Mouse (Mus musculus) liver, embryonic 11.5 days (tissue): ENCODE measurements at regions not wholly inside any gene's neighbourhood (a gene's known extent, or its start where the extent isn't known, plus 50 kb on each side); places are given as distances from the start of the nearest gene placed in this dataset.
A peak's percentile ranks its signal among the peaks of the same experiment; 100 is the strongest.

Source experiments
- ATAC-seq: fragments of 200-750 bp; cut with Nextera tagmentation; replicated peaks from 2 replicates; pipeline ENCODE4 v1.8.0; 2017; ENCODE audit warnings: moderate number of reproducible peaks, mild to moderate bottlenecking, moderate TSS enrichment, moderate library complexity; ENCODE audit not compliant: low FRiP score
- DNase-seq: peaks from one replicate; pipeline ENCODE4 v3.0.0-alpha.2; 2017; ENCODE audit warnings: low spot score
- H3K27ac ChIP-seq: fragments of 300-500 bp; sonication (generic); 2 replicates; pipeline ENCODE4 v1.5.1; 2014; ENCODE audit warnings: mild to moderate bottlenecking, low read depth, low read length, control low read depth
- H3K27me3 ChIP-seq: fragments of 300-500 bp; sonication (generic); replicated peaks from 2 replicates; pipeline ENCODE4 v1.6.1; 2014; ENCODE audit warnings: low read length, mixed read lengths; ENCODE audit not compliant: control insufficient read depth, insufficient read depth
- H3K36me3 ChIP-seq: fragments of 300-500 bp; sonication (generic); 2 replicates; pipeline ENCODE4 v1.6.1; 2014; ENCODE audit warnings: mild to moderate bottlenecking, low read length, moderate library complexity, mixed read lengths; ENCODE audit not compliant: control insufficient read depth, insufficient read depth
- H3K4me1 ChIP-seq: fragments of 300-500 bp; sonication (generic); replicated peaks from 2 replicates; pipeline ENCODE4 v1.6.1; 2014; ENCODE audit warnings: low read length, mixed read lengths; ENCODE audit not compliant: control insufficient read depth, insufficient read depth
- H3K4me2 ChIP-seq: fragments of 300-500 bp; sonication (generic); 2 replicates; pipeline ENCODE4 v1.6.1; 2014; ENCODE audit warnings: mild to moderate bottlenecking, control low read depth, moderate library complexity
- H3K4me3 ChIP-seq: fragments of 300-500 bp; sonication (generic); 2 replicates; pipeline ENCODE4 v1.5.1; 2014; ENCODE audit warnings: low read depth, low read length, control low read depth
- H3K9ac ChIP-seq: fragments of 300-500 bp; sonication (generic); 2 replicates; pipeline ENCODE4 v1.6.1; 2014; ENCODE audit warnings: low read depth, low read length, control low read depth
- H3K9me3 ChIP-seq: fragments of 300-500 bp; sonication (generic); 2 replicates; pipeline ENCODE4 v1.6.1; 2016; ENCODE audit warnings: low read length, inconsistent platforms, mixed read lengths; ENCODE audit not compliant: control insufficient read depth
- WGBS: fragments of 180-500 bp; shearing (Covaris S2); extraction: QIAGEN DNeasy Blood & Tissue Kit; methylation state at CpG from one replicate; pipeline ENCODE4 v1.1.7; 2014; 5-methylcytosine and 5-hydroxymethylcytosine counted together

DNA sequence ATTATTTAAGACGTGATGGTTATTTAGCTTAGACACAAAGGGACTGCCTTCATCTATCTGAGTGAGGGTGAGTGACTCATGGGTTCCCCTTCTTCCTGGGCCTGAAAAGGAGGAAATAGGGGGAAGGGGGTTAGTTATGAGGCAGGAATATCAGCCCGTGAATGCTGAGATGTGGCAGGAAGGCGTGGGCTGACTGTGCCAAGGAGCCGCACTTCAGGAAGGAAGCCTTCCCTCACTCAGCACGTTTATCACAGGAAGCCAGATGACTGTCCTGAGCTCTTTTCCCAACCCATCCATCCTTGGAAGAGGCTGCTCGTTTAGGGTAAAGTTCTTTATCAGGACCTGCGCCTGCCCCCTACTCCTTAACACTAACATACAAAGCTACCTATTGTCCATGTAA lies 403.5 kb downstream of the Plk2 start:
- DNase-seq (no peak), ATAC-seq (0 out of 2 replicates have a peak, but pooled peaks have one; percentile 20)
- no peaks in the 10 kb centered on the region for H3K4me1 ChIP-seq
- no peak overlapping the region for H3K27ac ChIP-seq
- no peaks in the 10 kb centered on the region for H3K36me3 ChIP-seq
- 23% methylated on average over 7 of the region's 7 CpGs for WGBS
- no peaks in the 10 kb centered on the region for H3K9me3 ChIP-seq
- H3K9ac ChIP-seq, result no peak overlapping the region
- no peak overlapping the region for H3K4me2 ChIP-seq
- H3K27me3 ChIP-seq, result no peaks in the 10 kb centered on the region
- H3K4me3 ChIP-seq, result no peak overlapping the region

DNA sequence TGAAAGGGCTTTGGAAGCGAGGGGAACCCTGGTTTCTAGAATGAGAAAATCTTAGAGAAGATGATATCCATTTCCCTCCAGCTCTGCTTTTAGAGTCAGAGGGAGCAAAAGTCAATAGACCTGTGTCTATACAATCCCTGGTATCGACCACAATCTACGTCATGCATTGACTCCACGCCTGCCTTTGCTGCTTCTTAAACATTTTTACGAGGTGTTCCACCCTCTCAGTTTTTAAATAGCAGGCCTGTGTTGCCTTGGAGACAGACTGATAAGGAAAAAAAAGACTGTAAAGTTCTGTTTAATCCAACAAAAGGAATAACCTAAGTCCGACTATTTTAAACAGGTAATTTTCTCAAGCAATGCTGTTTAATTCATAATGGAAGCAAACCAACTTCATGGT lies 408.0 kb downstream of the Plk2 start:
- Histone ChIP-seq H3K27me3 (no peaks in the 10 kb centered on the region), H3K27ac (no peak overlapping the region), H3K4me2 (no peak overlapping the region), H3K4me1 (no peaks in the 10 kb centered on the region; the same call in 1 of the 2 replicates), H3K4me3 (no peak overlapping the region), H3K9ac (no peak overlapping the region), H3K9me3 (no peaks in the 10 kb centered on the region), H3K36me3 (no peaks in the 10 kb centered on the region)
- ATAC-seq (no peak), DNase-seq (no peak)
- WGBS, result 75% methylated on average over 6 of the region's 6 CpGs

DNA sequence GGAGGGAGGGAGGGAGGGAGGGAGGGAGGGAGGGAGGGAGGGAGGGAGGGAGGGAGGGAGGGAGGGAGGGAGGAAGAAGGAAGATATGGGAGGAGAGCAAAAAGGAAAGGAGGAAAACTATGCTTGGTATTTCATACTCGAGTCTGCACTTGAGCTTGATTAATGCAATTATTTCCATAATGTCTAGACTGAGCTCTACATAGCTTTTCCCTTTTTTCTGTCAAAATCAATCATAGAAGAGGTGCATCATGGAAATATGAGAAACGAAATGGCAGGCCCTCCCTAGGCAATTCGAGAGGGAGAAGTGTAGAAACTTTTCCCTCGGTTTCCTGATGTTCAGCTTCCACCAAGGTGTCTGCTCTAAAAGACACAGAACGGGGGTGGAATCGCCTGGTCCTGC lies 417.6 kb downstream of the Plk2 start:
- no peaks in the 10 kb centered on the region for H3K36me3 ChIP-seq
- H3K4me1 ChIP-seq, result no peaks in the 10 kb centered on the region
- no peaks in the 10 kb centered on the region for H3K27me3 ChIP-seq
- WGBS, result 66% methylated on average over 6 of the region's 6 CpGs
- H3K9me3 ChIP-seq, result no peaks in the 10 kb centered on the region
- DNase-seq (no peak), ATAC-seq (no peak)
- H3K4me2 ChIP-seq, result no peak overlapping the region
- H3K4me3 ChIP-seq, result no peak overlapping the region
- no peak overlapping the region for H3K9ac ChIP-seq
- no peak overlapping the region for H3K27ac ChIP-seq

DNA sequence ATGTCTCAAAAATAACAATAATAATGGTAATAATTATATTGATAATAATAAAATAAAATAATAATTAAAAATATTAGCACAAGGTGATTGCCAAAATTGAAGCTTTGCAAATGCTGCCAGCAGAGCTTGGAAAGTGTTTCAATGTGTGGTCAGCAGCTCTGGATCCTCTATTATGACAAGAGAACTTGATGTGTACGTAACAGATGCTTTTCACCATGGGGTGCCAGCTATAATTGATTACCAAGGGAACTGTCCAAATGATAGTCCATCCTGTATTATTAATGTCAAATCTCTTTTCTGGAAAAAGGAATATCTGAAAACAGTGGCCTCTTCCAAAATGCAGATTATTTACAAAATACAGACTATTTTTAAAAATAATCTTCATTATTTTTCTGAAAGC lies 419.2 kb downstream of the Plk2 start:
- H3K4me1 ChIP-seq, result no peaks in the 10 kb centered on the region
- H3K4me3 ChIP-seq, result no peak overlapping the region
- H3K27me3 ChIP-seq, result no peaks in the 10 kb centered on the region
- no peaks in the 10 kb centered on the region for H3K36me3 ChIP-seq
- no peak overlapping the region for H3K9ac ChIP-seq
- DNase-seq (no peak), ATAC-seq (no peak)
- no peaks in the 10 kb centered on the region for H3K9me3 ChIP-seq
- H3K4me2 ChIP-seq, result no peak overlapping the region
- no peak overlapping the region for H3K27ac ChIP-seq
- WGBS, result 78% methylated on average over 1 of the region's 1 CpGs

DNA sequence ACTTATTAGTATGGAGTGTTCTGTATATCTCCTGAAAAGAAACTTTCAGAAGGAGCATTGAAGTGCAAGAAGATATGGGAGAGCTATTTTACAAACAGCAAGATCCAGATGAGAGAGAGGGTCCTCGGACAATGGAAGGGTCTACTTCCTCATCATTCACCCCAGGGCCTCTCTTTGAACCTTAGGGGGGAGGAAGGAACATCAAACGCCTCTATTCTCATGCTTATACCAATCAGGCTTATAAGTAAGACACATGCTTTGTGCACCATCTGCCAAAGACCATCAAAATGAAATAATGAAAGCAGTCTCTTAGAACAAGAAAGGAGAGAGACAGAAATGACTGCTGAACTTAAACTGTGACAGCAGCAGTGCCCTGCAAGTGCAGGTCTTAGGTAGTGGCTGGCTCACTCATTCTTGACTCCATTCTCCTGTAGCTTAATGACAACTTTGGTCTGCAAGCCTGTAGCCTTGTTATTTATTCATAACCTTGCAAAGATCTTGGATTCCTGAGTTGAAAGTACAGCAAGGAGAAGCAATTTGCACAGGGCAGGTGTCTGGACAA lies 424.5 kb downstream of the Plk2 start:
- no peak overlapping the region for H3K27ac ChIP-seq
- DNase-seq (no peak), ATAC-seq (no peak)
- no peaks in the 10 kb centered on the region for H3K36me3 ChIP-seq
- H3K9me3 ChIP-seq, result no peaks in the 10 kb centered on the region
- WGBS, result 50% methylated on average over 2 of the region's 2 CpGs
- no peaks in the 10 kb centered on the region for H3K27me3 ChIP-seq
- no peaks in the 10 kb centered on the region for H3K4me1 ChIP-seq
- no peak overlapping the region for H3K4me3 ChIP-seq
- H3K4me2 ChIP-seq, result no peak overlapping the region
- no peak overlapping the region for H3K9ac ChIP-seq

DNA sequence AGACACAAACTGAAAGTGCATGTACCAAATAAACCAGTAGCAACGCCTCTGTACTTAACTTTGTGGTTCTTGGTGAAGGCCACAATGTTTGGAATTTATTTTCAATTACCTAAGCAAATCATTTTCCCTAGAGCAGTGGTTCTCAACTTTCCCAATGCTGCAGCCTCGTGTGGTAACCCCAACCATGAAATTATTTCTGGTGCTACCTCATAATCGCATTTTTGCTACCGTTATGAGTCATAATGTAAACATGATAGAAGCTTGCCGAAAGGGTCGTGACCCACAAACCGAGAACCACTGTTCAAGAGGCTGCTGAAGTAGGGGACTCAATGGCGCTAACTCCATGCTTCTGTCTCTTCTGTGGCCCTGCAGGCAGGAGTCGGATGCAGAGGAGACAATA lies 429.9 kb upstream of the Actbl2 start:
- Histone ChIP-seq H3K27me3 (no peaks in the 10 kb centered on the region), H3K9ac (no peak overlapping the region), H3K27ac (no peak overlapping the region), H3K4me2 (no peak overlapping the region), H3K4me1 (no peaks in the 10 kb centered on the region), H3K36me3 (no peaks in the 10 kb centered on the region), H3K4me3 (no peak overlapping the region), H3K9me3 (no peaks in the 10 kb centered on the region)
- ATAC-seq, result no peak
- no peak for DNase-seq
- WGBS, result 79% methylated on average over 9 of the region's 9 CpGs

DNA sequence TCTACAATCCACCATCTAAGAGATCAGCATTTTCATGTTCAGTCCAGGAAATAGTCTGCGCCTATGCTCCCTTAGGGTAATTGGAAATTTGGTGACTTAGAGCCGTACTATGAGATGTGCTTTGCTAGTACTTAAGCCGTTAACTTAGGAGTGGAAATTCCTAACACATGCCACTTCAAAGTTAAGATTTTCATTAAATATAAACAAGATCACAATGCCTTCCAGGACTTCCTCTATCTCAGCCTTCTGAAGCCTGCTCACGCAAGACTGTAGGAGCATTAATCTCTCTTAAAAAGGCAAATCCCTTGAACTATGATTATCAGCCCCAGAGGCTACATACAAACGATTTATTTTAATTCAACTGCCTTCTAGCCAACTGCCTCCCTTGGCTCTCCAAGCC lies 422.4 kb upstream of the Actbl2 start:
- H3K9ac ChIP-seq, result no peak overlapping the region
- WGBS, result 70% methylated on average over 5 of the region's 5 CpGs
- H3K4me1 ChIP-seq, result no peaks in the 10 kb centered on the region
- no peaks in the 10 kb centered on the region for H3K27me3 ChIP-seq
- H3K36me3 ChIP-seq, result no peaks in the 10 kb centered on the region
- DNase-seq (no peak), ATAC-seq (no peak)
- H3K9me3 ChIP-seq, result no peaks in the 10 kb centered on the region
- H3K4me2 ChIP-seq, result no peak overlapping the region
- H3K4me3 ChIP-seq, result no peak overlapping the region
- no peak overlapping the region for H3K27ac ChIP-seq

DNA sequence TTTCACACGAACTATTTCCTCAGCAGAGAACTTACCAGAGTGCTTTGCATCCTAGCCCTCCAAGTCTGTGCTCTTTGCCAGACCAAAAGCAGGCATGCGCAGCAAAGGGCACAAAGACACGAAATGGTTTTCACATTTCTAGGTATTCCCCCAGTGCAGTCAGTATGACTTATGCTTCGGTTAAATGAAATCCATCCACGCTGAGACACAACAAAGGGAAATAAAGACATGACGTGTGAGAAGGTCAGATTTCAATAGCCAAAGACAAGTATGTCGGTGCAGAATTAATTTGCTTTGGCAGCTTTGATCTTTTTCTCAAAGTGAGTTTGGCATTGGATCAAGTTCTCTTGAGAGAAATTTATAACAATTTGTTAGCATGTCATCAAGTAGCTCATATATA lies 417.9 kb upstream of the Actbl2 start:
- Histone ChIP-seq H3K4me1 (no peaks in the 10 kb centered on the region), H3K27ac (no peak overlapping the region), H3K4me3 (no peak overlapping the region), H3K4me2 (no peak overlapping the region), H3K27me3 (no peaks in the 10 kb centered on the region), H3K36me3 (no peaks in the 10 kb centered on the region), H3K9me3 (no peaks in the 10 kb centered on the region), H3K9ac (no peak overlapping the region)
- DNase-seq (no peak), ATAC-seq (no peak)
- WGBS, result 76% methylated on average over 7 of the region's 7 CpGs

DNA sequence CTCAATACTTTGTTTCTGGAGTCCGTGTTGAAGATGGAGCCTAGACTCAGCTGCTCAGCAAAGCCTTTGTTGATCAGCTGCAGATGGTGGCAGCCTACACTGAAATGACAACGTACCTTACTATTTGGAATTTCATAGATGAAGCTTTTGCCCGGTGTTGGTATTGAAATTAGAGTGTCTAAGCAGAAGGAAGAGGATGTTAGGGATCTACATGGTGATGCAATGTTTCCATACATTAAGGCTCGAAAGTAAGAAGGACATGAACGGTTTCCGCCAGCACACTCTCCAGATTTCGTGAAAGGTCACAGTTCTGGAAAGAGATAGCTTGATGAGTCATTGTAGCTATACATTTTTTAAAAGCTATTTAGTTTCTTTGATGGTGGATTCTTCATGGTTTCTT lies 412.9 kb upstream of the Actbl2 start:
- Histone ChIP-seq H3K27ac (no peak overlapping the region), H3K9me3 (no peaks in the 10 kb centered on the region), H3K27me3 (no peaks in the 10 kb centered on the region), H3K4me1 (no peaks in the 10 kb centered on the region), H3K9ac (no peak overlapping the region), H3K4me2 (no peak overlapping the region), H3K4me3 (no peak overlapping the region), H3K36me3 (no peaks in the 10 kb centered on the region)
- DNase-seq (no peak), ATAC-seq (no peak)
- 86% methylated on average over 7 of the region's 7 CpGs for WGBS
